Mouse (Mus musculus) MEL (cell line): ENCODE results near the gene Tex264.

Experiments used
- CTCF ChIP-seq, 3 experiments: IDR thresholded peaks in 2 of 3; conservative IDR thresholded peaks in 1 of 3; 2 replicates each; pipeline ENCODE4 v1.5.1; 2011 to 2012; ENCODE audit warnings: low read length in 3 of 3, low read depth in 2 of 3, mild to moderate bottlenecking in 2 of 3, improper control_type of control experiment in 1 of 3, inconsistent platforms in 1 of 3, mixed read lengths in 1 of 3, moderate library complexity in 1 of 3; ENCODE audit not compliant: control insufficient read depth in 1 of 3, insufficient read depth in 1 of 3, poor library complexity in 1 of 3, severe bottlenecking in 1 of 3
- E2F4 ChIP-seq: IDR thresholded peaks from 2 replicates; pipeline ENCODE4 v1.6.1; 2011; ENCODE audit warnings: low read depth, low read length, improper control_type of control experiment, borderline replicate concordance
- MAX ChIP-seq: IDR thresholded peaks from 2 replicates; pipeline ENCODE4 v1.6.1; 2011; ENCODE audit warnings: low read length, improper control_type of control experiment
- POLR2A ChIP-seq, 2 experiments: IDR thresholded peaks; 2 replicates each; pipeline ENCODE4 v1.6.1; 2011 to 2012; ENCODE audit warnings: low read length in 2 of 2, mild to moderate bottlenecking in 2 of 2, control low read depth in 1 of 2, improper control_type of control experiment in 1 of 2, low read depth in 1 of 2, moderate library complexity in 1 of 2; ENCODE audit not compliant: control insufficient read depth in 1 of 2, insufficient read depth in 1 of 2, poor library complexity in 1 of 2
- SIN3A ChIP-seq: IDR thresholded peaks from 2 replicates; pipeline ENCODE4 v1.6.1; 2012; ENCODE audit warnings: low read length, improper control_type of control experiment, inconsistent platforms
- TAL1 ChIP-seq: IDR thresholded peaks from 2 replicates; pipeline ENCODE4 v1.6.1; 2012; ENCODE audit warnings: mild to moderate bottlenecking, inconsistent platforms, low read length, moderate library complexity, mixed read lengths
- TBP ChIP-seq: IDR thresholded peaks from 2 replicates; pipeline ENCODE4 v1.8.0; 2011; ENCODE audit warnings: low read depth, low read length, improper control_type of control experiment
- UBTF ChIP-seq: IDR thresholded peaks from 2 replicates; pipeline ENCODE4 v1.6.1; 2012; ENCODE audit warnings: low read depth, mild to moderate bottlenecking, inconsistent platforms, low read length, improper control_type of control experiment, moderate library complexity, borderline replicate concordance; ENCODE audit not compliant: insufficient read depth
- ZC3H11A ChIP-seq: IDR thresholded peaks from 2 replicates; pipeline ENCODE4 v1.6.1; 2012; ENCODE audit warnings: low read depth, mild to moderate bottlenecking, inconsistent platforms, low read length, improper control_type of control experiment
- ZNF384 ChIP-seq: IDR thresholded peaks from 2 replicates; pipeline ENCODE4 v1.6.1; 2012; ENCODE audit warnings: low read depth, mild to moderate bottlenecking, inconsistent platforms, low read length, improper control_type of control experiment

- TF ChIP-seq TAL1 (no peak), MAX (no peak), ZNF384 (no peak), UBTF (no peak), CTCF (IDR thresholded peaks at IDR 0.05 in 2 of 3, conservative IDR thresholded peaks at IDR 0.05 in 1 of 3; ENCODE audit: control insufficient read depth in 1 of 3, insufficient read depth in 1 of 3, low read depth in 2 of 3, low read length in 3 of 3, poor library complexity in 1 of 3, severe bottlenecking in 1 of 3) (peak; percentile 70 to 99 (median 86)), ZC3H11A (peak; percentile 63), SIN3A (peak; percentile 47), TBP (no peak), E2F4 (no peak), POLR2A (IDR thresholded peaks at IDR 0.05; ENCODE audit: control insufficient read depth in 1 of 2, insufficient read depth in 1 of 2, low read depth in 1 of 2, low read length in 2 of 2, poor library complexity in 1 of 2) (no peak)
Observed at GRCm38 (mm10) chr9:106675480-106675879, 10.2 kb downstream of the Tex264 start.
